Mouse (Mus musculus) G1E (cell line): ENCODE data around the gene Shb. TPM values are rescaled to one million over a fixed set of nuclear protein-coding genes. Genes with fewer than 3 reads are reported as not detected.

Experiments used
- ATAC-seq: 2 replicates; pipeline ENCODE4 v1.8.0; 2016; ENCODE audit warnings: mild to moderate bottlenecking; ENCODE audit not compliant: insufficient number of reproducible peaks, poor library complexity, low FRiP score, severe bottlenecking; ENCODE audit errors: extremely low read depth
- DNase-seq: peaks from one replicate; pipeline ENCODE4 v3.0.0; 2012; ENCODE audit warnings: low spot score
- H3K27me3 ChIP-seq: 2 replicates; pipeline ENCODE4 v1.6.1; 2012; ENCODE audit warnings: mild to moderate bottlenecking, low read length, inconsistent platforms; ENCODE audit not compliant: insufficient read depth
- H3K36me3 ChIP-seq: replicated peaks from 2 replicates; pipeline ENCODE3; 2012; ENCODE audit warnings: mild to moderate bottlenecking, inconsistent platforms
- H3K4me1 ChIP-seq: 2 replicates; pipeline ENCODE4 v1.6.1; 2012; ENCODE audit warnings: low read depth, low read length, inconsistent platforms, mixed read lengths; ENCODE audit not compliant: insufficient read depth
- H3K4me3 ChIP-seq: 2 replicates; pipeline ENCODE4 v1.5.1; 2012; ENCODE audit warnings: low read depth, mild to moderate bottlenecking, inconsistent platforms, low read length, moderate library complexity, mixed read lengths
- H3K9me3 ChIP-seq: replicated peaks from 2 replicates; pipeline ENCODE4 v1.6.1; 2012; ENCODE audit warnings: inconsistent platforms
- CTCF ChIP-seq: IDR thresholded peaks from 2 replicates; pipeline ENCODE4 v1.5.1; 2012; ENCODE audit warnings: low read depth, low read length, inconsistent platforms, mixed read lengths
- GATA1 ChIP-seq: IDR thresholded peaks from 2 replicates; pipeline ENCODE4 v1.6.1; 2012; ENCODE audit warnings: borderline replicate concordance, low read length, inconsistent platforms, mixed read lengths
- GATA2 ChIP-seq: IDR thresholded peaks from 2 replicates; pipeline ENCODE4 v1.6.1; 2012; ENCODE audit warnings: low read depth, low read length, inconsistent platforms, borderline replicate concordance
- POLR2AphosphoS5 ChIP-seq: IDR thresholded peaks from 2 replicates; pipeline ENCODE4 v1.6.1; 2012; ENCODE audit warnings: low read depth, low read length, inconsistent platforms; ENCODE audit not compliant: insufficient replicate concordance
- TAL1 ChIP-seq: conservative IDR thresholded peaks from 2 replicates; pipeline ENCODE4 v1.6.1; 2012; ENCODE audit warnings: low read depth, low read length, inconsistent platforms, mixed read lengths
- polyA plus RNA-seq: library from polyadenylated mRNA; stranded (reverse); fragments of >175 nt; gene quantifications from 2 replicates; pipeline ENCODE4 v1.2.3, GENCODE M21; 2012
- total RNA-seq, 2 experiments: library from RNA; stranded (forward) in 1 of 2; stranded (reverse) in 1 of 2; fragments of 200-1000 nt in 1 of 2; fragments of >200 nt in 1 of 2; fragmentation: Nextera tagmentation in 1 of 2; gene quantifications; 2 replicates each; pipeline ENCODE4 v1.2.3; 2014 to 2017

The Shb gene
- total and polyA plus RNA-seq, 3 experiments = not detected

DNA sequence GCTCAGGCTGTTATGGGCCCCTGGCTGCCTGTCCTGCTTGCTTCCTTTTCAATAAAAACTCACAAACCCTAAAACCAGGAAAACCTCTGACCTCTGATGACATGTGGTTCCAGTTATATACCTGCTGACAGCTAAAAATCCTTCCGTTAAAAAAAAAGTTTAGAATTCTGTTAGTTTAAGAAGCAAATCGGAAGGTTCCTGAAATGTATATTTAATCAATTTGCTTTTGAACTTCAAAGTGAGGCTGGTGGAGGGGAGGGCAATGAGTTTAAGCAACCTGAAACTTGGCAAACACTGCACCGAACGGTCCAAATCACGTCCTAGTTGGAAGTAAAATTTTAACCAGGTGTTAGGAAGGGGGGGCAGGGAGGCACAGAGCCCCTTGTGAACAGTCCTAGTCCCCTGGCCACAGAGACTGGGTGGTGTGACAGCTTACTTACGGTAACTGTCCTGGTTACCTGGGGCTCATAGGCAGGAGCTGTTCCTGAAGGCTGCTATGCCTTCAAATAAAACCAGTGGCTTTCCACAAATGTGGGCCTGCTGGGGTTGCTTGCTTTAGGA is 41.1 kb downstream of the Shb start:
- no peak for TF ChIP-seq CTCF
- TF ChIP-seq POLR2AphosphoS5 = no peak
- no peak for TF ChIP-seq GATA1
- no peak for TF ChIP-seq TAL1
- no peak for TF ChIP-seq GATA2
- Histone ChIP-seq H3K4me3 (no peak overlapping the region), H3K27me3 (peaks cover 7% of the 10 kb centered on the region; the same call in 1 of the 2 replicates), H3K36me3 (no peaks in the 10 kb centered on the region), H3K4me1 (no peaks in the 10 kb centered on the region), H3K9me3 (no peaks in the 10 kb centered on the region)
- no peak for DNase-seq
- no peak for ATAC-seq

DNA sequence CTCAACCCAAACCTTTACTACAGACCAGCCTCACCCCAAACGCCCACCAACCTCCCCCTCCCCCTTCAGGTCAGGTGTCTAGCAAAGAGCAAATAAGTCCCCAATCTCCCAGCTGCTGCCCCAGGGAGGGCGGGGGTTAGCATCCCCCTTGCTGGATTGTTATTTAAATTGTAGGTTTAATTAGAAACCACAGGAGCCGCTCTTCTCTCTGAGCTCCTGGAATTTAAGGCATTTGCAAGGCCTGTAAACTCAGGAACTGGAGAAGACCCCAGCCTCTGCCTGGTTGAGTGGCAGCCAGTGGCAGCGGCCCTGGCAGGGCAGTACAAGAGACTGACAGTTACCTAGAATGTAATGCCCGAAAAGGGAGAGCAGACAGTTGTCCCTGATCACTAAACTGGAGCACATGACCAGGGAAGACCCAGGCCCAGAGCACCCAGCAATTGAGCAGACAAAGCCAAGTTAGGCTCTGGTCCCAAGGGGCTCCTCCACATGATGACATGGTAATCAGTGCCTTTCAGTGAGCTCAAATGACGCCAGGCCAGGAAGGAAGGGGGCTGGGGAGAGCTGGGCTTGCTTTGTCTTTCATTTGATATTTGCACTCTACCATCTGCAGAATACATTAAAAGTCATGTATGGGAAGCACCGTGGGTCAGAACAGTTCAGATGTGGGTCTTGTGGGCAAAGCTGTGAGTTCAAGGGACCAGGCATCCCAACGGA is 42.1 kb downstream of the Shb start:
- Histone ChIP-seq H3K4me3 (no peak overlapping the region), H3K36me3 (no peaks in the 10 kb centered on the region), H3K27me3 (peaks cover 7% of the 10 kb centered on the region; the same call in 1 of the 2 replicates), H3K9me3 (no peaks in the 10 kb centered on the region), H3K4me1 (no peaks in the 10 kb centered on the region)
- TF ChIP-seq POLR2AphosphoS5 (no peak), GATA1 (no peak), GATA2 (no peak), CTCF (no peak), TAL1 (no peak)
- DNase-seq = no peak
- no peak for ATAC-seq

DNA sequence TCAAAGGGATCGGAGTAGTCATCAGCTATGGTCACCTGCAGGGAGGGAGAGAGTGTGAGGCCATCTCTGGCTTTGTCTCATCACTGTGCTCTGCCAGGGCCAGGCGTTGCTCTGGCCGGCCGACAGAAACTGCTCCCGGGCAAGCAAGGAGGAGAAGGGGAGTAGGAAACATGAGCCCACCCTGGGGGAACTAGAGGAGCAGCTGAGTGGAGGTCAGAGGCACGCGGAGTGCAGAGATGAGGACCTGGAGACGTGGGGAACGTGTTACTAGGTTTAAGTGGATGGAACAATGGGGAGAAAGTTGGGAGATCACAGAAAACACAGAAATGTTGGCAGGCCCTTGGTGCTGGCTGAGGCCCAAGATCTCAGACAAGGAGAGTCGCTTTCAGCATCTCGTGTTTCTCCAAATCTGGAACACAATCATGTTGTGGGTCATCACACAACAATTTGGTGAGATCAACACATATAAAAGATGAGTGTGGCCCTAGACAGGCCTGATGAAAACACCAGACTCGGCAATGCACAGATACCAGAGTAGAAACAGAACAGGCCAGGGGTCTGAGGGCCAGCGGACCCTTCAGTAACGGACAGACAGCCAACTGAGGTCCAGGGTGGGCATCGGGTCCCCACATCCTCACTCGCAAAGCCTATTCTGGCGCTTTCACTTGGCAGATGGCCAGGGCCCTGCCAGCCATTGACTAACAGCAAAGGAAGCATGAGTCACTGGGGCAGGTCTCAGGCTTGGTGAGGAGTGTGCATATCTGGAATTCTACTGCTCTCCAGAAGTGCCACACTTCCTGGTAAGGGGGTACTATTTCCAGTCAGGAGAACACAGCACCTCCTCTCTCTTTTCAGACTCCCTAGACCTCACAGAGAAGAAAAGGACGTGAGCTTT is 42.9 kb downstream of the Shb start:
- Histone ChIP-seq H3K4me1 (no peaks in the 10 kb centered on the region), H3K4me3 (no peak overlapping the region), H3K27me3 (peaks cover 7% of the 10 kb centered on the region; the same call in 1 of the 2 replicates), H3K9me3 (no peaks in the 10 kb centered on the region), H3K36me3 (no peaks in the 10 kb centered on the region)
- no peak for DNase-seq
- ATAC-seq = no peak
- no peak for TF ChIP-seq POLR2AphosphoS5
- no peak for TF ChIP-seq TAL1
- TF ChIP-seq CTCF = no peak
- no peak for TF ChIP-seq GATA1
- TF ChIP-seq GATA2 = no peak

DNA sequence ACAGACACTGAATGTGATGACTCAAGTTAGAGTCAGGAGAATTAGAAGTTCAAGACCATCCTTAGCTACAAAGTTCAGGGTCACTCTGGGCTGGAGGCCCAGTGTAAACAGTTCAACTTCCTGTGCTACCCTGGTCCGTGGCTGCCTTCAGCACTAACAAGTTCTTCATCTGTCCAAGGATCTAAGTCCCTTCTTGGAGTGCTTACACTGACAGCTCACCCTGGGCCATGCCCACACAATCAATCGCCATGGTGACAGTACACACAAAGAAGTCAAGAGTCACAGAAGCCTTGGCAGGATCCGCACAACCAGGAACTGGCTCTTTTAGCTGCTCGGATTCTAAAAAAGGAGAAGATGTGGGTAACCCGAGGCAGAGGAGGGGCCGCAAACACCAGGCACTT is 44.6 kb downstream of the Shb start:
- Histone ChIP-seq H3K9me3 (no peaks in the 10 kb centered on the region), H3K4me3 (no peak overlapping the region), H3K36me3 (no peaks in the 10 kb centered on the region), H3K27me3 (peaks cover 12% of the 10 kb centered on the region), H3K4me1 (no peaks in the 10 kb centered on the region)
- TF ChIP-seq POLR2AphosphoS5 (no peak), CTCF (no peak), GATA2 (no peak), TAL1 (no peak), GATA1 (no peak)
- no peak for ATAC-seq
- DNase-seq = no peak

DNA sequence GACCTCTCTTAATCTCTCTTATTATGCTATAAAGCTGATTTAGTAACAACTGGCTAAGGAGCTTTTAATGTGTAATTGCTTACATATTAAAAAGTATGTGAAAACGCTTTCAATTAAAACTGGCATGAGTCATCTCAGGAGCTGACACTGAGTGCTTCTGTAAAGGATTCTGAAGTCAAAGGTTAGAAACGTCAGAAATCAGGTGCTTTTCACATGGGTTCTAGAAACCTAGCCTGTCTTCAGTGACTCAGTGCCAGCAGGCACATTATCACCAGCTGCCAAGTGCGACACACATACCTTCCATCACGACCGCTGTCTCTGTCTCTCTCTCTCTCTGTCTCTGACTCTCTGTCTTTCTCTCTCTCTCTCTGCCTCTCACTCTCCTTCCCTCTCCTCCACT is 47.2 kb downstream of the Shb start:
- Histone ChIP-seq H3K9me3 (no peaks in the 10 kb centered on the region), H3K4me1 (no peaks in the 10 kb centered on the region), H3K36me3 (no peaks in the 10 kb centered on the region), H3K4me3 (no peak overlapping the region), H3K27me3 (peaks cover 18% of the 10 kb centered on the region)
- no peak for ATAC-seq
- TF ChIP-seq CTCF (no peak), POLR2AphosphoS5 (no peak), GATA2 (no peak), TAL1 (no peak), GATA1 (no peak)
- DNase-seq = no peak
